Mouse (Mus musculus) c-Kit-positive CD71-negative TER-119-negative erythroid progenitor cells, embryonic 14.5 days (primary cell): Measurements from ENCODE around the gene Ccdc47.
"Not testable (repeated sequence)": the region's sequence is repeated elsewhere in the genome, so short reads cannot be mapped to it uniquely, and the experiment has no call there.

Experiments used
- DNase-seq: peaks from one replicate; pipeline ENCODE4 v3.0.0-alpha.2; 2013; ENCODE audit warnings: low read depth

The Ccdc47 gene

DNA sequence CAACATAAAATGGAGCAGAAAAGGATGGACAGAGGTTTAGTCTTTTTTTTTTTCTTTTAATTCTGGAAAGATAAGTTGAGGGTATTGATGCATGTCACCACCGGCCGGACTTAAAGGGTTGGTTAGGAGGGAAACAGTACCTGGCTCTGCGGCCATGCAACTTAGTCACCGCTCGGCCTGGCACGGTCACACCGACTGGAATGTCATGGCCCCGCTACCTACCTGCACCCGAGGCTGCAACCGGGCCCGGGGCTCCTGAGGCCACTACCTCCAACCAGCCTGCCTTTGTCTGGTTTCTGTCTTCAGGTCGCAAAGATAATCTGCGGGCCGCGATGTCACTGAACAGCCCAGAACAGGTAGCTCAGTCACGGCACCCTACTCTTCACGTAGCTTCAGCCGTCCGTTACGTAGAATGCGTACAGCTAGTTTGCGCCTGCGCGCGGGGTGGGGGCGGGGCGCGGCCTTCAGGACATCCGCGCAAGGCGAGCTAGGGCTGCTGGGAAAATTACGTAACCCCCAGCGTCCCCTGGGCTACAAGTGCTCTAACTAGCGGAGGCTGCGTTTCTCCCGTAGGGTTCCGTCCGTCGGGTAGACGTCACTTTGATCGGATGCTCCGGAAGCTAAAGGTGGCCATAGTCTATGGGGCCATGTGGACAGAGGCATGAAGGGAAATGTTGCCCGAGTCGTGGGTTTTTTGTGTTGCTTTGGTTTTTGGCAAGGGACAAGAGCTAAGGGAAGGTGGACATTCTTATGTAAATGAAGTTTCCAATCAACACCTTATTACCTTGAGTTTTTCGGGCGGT, at the start of gene Ccdc47:
Gene Ccdc47, minus strand, starts transcription at position 418 of the 803 bp plus-strand sequence.
- peak; percentile 95 for DNase-seq

DNA sequence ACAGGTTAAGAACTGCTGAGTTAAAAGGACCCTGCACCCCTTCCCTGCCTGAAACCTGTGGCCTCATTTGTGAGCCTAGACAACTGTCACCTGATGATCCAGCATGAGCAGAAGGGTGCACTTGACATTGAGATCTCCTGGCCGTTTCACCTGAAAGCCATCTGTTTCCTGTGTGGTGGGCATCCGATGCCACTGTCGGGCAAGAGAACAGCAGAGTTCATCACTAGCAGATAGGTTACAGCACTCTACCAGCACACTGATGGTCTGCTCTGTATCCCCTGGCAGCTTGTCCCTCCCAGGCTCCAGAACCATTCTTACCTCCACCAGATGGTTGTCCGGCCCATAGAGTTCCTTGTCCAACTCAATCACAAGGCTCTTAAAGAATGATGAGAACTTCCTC, 49.4 kb upstream of the Ccdc47 start:
- DNase-seq, result no peak

DNA sequence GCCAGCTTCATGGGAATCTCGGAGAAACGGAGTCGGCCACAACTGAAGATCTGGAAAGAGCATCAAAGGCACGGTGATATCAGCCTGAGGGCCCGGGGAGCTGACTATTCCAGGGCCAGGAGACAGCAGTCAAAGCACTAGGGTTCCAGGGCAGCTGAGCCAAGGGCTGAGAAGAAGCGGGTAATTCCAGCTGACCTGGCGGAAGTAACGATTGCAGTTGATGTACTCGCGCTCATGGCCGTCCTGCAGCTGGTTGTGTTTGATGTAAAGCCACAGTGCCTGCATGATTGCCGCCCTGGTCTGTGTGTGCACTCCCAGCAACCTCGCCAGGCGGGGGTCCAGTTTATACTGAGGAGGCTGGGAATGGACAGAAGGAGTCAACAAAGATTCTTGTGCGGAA, 48.8 kb upstream of the Ccdc47 start:
- no peak for DNase-seq

DNA sequence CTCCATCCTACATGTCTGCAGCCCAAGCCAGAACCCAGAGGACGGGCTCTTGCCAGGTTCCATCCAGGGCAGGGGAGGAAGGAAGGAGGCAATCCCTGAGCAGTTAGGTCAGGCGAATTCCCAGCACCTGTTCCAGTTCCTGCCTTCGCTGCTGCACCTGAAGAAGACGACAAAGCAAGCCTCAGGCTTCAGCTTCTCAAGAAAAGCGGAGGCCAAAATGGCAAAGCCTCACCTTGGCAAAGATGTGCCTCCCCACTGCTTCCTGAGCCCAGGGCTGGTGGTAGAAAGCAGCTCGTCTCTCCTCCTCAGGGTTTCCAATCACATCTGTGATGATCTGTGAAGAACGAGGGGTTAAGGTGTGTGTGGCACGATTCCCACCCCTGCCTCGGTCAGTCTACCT, 47.8 kb upstream of the Ccdc47 start:
- no peak for DNase-seq

DNA sequence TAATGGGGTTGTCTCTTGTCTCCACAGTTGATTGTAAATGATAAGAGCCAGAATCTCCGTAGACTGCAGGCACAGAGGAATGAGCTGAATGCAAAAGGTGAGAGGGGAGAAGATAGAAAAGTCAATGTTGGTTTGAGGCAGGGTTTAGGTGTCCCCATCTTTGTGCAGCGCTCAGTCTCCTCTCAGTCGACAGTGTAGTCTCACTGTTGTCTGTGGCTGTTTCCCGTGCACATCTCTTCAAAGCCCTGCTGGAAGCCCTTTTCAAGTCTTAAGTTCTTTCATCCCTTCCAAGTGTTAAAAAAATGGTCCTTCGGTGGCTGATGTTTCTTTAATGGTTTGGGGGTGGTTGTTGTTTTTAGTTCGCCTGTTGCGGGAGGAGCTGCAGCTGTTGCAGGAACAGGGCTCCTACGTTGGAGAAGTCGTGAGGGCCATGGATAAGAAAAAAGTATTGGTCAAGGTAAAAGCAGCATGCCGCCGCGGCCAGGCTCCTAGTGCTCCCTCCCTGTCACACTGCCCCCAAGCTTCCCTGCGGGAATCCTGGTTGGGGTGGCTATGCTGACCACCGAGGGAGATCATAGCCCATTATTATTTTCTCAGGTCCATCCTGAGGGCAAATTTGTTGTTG, 44.8 kb upstream of the Ccdc47 start:
- no peak for DNase-seq

DNA sequence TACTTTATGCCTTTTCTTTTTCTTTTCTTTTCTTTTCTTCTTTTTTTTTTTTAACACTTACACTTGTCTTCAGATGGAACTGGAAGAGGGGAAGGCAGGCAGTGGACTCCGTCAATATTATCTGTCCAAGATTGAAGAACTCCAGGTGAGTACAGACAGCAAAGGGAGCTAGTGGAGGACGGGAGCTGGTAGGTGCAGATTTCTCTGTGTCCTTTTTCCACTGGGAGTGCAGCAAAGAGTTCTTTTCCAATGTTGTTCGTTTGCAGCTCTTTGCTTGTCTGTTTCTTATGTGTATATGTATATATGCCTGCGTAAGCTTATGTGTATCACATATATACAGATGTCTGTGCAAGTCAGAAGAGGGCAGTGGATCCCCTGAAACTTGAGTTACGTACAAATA, 40.6 kb upstream of the Ccdc47 start:
- DNase-seq, result no peak

DNA sequence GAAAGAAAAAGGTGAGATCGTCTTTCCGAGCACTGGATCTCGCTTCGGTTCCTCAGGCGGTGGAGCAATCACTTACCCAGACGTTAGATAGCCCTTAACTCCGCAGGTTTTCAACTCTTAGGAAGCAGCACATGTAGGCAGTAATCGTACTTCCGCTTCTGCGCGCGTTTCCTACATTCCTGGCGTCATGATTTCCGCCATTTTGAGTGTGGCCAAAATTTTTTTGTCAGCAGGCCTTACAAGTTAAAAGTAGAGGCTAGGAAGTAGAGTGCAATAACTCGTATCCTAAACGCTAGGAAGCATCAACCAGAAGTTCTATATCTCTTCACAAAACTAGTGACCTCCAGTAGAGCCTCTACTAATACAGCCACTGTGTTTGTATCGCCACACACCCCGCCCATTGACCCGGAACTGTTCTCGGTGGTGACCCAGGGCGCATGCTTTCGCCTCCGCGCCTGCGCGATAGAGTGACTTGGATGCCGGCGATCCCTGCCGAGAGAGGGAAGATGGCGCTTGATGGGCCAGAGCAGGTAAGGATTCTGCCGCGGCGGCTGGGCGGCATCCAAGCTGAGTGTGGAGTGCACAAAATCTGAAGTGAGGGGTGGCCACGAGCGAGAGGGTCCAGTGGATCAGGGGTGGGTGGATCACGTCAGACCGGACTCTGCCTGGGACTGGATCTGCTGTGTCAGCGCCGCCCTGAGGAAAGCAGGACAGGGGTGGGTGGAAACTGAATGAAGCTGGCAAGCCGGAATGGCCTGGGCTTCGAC, 39.7 kb upstream of the Ccdc47 start, which contains the start of the genes Ftsj3 and Psmc5:
Gene Ftsj3, minus strand, starts transcription at position 395 of the 767 bp plus-strand sequence.
Gene Psmc5, plus strand, starts transcription at position 470 of the 767 bp plus-strand sequence.
- peak; percentile 96 for DNase-seq

DNA sequence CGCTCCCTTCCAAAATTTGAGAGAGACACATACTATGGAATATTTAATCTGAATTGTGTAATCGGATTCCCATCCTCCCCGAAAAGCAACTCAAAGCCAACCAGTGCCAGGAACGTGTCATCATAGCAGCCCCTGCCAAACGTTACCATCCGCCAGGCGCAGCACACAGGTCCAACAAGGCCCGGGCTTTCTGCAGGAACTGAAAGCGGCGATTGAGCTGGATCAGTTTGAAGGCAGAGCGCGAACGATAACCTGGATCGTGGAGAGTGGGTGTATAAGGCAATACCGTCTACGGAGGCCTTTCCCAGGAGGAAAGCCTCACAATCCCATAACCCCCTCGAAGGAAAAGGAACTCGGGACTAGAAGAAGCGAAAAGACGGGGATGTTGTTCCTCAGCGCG, 39.0 kb upstream of the Ccdc47 start:
- DNase-seq, result peak; percentile 12

DNA sequence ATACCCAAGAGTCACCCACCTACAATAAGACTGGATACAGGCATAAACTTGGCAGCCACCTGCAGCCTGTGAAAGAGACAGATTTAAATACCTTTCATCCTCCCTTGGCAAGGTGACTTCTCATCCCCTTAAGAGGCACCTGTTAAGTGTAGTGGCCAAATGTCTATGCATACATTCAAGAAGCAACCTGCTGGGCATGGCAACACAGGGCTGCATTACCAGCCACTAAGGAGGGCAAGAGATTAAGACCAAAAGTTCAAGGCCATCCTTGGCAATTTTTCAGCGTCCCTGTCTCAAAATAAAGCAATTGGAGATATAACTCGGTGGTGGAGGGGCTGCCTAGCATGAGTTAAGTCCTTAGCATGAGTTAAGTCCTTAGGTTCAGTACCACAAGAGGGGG, 38.6 kb upstream of the Ccdc47 start:
- no peak for DNase-seq

DNA sequence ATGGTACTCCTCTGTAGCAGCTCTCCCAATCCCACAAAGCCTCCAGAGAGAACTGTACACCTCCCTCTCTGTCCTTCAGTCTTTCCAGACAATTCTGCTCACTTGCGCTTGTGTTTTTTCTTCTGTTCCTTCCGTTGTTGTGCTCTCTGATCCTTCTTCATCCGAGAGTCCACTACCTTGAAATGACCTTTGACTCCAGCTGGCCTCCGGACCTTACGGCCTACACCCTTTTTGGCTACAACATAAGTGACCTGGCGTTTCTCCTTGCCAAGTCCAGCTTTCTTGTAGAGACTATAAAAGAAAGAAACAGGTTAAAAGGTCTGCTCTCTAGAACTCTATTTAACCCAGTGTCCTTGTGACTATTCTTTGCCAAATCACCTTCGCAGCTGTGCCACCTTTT, 33.2 kb upstream of the Ccdc47 start:
- no peak for DNase-seq

DNA sequence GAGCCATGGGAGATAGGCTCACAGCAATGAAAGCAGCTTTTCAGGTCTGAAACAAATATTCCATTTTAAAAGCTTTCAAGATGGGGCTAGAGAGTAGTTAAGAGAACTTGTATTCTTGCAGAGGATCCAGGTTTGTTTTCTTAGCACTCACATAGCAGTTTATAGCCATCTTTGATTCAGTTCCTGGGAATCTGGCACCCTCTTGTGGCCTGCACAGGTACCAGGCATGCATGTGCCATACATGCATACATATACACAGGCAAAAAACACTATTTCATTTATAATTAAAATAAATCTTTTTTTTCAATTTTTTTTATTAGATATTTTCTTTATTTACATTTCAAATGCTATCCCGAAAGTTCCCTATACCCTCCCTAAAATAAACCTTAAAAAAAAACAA, 30.7 kb upstream of the Ccdc47 start:
- no peak for DNase-seq

DNA sequence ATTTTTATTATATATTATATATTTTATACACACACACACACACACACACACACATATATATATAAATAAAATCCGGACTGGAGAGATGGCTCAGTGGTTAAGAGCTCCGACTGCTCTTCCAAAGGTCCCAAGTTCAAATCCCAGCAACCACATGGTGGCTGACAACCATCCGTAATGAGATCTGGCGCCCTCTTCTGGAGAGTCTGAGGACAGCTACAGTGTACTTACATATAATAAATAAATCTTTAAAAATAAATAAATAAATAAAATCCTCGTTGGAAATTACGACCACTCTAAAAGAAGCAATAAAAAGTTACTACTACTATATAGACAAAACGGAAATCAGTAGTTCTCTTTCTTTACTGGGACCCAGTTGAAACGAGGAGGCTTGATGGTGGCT, 17.8 kb upstream of the Ccdc47 start:
- DNase-seq, result not testable (repeated sequence)

DNA sequence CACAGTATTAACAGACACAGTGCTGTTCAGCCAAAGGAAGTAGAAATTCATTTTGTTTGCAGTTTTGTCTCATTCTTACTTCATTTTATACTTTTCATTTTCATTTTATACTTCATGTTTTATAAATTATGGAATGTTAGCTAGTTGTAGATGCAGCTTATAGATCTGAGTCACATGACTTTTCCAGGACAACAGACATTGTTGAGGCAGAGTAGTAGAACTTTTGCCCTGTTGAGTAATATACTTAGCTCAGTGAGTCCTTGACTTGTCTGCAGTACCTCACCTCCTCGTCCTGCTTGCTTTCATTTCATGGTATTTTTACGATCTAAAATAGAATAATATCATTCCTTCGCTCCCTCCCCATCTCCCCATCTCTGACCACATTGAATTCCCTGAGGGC, 4.5 kb upstream of the Ccdc47 start:
- DNase-seq, result no peak

DNA sequence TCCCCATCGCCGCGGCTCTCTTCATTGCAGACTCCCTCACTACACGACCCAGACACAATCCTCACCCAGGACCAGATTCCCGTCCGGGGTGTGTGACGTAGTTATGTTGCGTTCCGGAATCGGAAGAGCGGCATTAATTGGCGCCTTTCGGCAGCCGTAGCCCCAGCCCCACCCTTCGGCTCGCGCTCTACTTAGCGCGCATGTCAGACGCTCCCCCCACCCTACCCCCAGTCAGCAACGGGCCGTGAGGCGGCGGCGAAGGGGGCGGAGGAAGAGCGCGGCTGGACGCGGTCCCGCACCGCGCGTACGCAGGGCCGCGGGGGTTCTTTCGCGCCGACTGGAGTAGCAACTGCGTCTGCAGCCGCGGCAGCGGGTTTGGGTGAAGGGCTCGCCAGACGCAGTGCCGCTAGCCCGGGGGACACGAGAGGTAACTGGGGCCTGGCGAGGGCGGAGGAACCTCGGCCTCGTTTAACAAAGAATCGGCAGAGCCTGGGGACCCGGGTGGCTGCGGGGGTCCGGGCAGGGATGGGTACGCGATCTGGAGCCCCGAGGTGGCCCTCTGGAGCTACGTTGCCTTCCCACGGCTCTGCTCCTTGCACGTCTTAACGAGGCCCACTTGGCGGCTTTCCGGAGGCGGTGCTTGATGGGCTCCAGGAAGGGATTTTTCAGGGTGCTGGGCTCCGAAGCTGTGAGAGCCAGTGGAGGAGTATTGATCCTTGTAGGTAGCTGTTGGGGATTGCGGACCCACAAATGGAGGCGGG, 766 bp upstream of the Ccdc47 start, which contains the start of gene Ddx42:
Gene Ddx42, plus strand, starts transcription at position 197 of the 761 bp plus-strand sequence.
- peak; percentile 92 for DNase-seq

DNA sequence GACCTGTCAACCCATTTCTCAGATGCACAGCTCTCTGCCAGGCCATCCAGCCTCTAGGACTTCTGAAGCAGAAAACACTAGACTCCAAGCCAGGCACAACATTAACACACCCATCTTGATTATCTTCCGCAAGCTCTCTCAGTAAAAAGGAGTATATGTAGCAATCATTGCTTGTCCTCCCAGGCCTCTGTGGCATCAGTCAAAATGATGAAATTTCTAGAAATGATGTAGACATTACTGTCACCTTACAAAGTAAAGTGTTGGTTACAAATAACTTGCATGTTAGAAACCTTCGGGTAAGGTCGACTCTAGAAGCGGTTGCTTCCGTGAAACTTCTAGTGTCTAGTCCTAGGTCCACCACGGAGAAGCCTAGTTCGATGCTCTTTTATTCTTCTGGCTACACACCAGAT, 689 bp downstream of the Ccdc47 start:
- no peak for DNase-seq

DNA sequence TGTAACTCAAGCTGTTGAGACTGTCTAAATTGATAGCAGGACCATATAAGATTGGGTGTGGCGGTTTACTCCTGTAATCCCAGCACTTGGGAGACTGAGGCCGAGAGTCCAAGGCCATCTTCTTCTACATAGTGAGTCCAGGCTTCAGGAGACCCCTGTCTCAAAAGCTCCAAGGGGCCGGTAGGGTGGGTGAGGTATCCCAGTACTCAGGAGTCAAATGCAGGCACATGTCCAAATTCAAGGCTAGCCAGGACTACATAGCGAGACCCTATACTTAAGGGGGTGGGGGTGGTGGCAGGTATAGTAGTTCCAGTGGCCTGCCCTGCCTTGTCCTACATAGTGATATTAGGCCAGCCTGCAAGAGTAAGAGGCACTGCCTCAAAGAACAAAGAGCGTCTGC, 1.3 kb downstream of the Ccdc47 start:
- DNase-seq, result no peak

DNA sequence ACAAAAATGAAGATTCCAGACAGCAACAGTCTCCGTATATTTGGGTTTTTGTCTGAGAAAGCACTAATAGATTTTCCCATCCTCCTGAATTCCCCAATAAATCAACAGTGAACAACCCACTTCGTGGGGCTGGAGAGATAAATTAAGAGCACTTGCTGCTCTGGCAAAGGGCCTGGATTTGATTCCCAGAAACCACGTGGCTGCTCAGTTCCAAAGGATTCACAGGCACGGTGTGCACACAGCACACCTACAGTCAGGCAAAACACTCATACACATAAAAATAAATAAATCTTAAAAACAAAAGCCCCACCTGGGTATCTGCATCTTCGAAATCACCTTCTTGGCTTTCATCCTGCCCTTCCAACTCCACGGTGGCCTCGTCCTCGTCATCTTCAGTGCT, 3.4 kb downstream of the Ccdc47 start:
- no peak for DNase-seq

DNA sequence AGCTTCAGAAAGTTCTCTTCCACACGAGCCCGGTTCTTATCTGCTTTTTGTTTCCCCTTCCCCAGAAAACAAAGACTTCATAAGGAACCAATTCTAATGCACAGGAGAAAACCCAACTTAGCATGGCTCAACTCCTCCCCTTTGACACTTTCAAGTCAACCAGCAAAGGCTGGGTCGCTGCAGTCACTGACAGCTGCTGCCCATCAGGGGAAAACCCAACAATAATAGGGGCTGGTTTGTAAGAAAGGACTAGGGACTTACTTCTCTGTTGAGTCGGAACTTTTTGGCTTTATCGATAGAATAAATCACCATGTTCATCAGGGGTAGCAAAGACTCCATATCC, 14.1 kb downstream of the Ccdc47 start, which contains the start of gene Strada:
Gene Strada, minus strand, starts transcription at position 46 of the 343 bp plus-strand sequence.
- DNase-seq, result no peak

DNA sequence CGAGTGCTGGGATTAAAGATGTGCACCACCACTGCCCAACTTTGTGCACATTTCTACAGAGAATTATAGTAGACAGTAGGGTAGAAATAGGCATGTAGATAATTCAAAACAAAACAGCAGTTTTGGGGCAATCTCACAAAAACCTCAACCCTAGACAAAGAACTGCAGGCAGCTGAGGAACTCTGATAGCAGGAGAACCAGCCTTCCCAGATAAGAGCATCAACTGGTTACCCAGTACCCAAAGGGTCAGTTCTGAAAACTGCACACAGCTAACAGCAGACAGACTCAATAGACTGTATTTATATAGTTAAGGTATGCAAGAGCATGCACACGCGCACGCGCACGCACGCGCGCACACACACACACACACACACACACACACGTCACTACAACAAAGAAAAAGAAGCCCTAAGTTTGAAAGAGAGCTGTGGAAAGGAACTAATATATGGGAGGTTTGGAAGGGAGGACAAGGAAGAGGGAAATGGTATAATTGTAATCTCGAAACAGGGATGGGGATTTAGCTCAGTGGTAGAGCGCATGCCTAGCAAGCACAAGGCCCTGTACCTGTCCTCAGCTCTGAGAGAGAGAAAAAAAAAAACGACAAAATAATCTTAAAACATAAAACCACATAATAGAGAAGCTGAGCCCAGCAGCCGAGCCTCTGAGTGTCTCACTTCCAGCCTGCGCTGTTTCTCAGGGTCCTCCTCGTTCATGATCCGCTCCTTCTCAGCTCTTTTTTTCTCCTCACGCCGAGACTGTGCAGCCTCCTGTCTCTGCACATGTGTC, 14.6 kb downstream of the Ccdc47 start:
- no peak for DNase-seq

DNA sequence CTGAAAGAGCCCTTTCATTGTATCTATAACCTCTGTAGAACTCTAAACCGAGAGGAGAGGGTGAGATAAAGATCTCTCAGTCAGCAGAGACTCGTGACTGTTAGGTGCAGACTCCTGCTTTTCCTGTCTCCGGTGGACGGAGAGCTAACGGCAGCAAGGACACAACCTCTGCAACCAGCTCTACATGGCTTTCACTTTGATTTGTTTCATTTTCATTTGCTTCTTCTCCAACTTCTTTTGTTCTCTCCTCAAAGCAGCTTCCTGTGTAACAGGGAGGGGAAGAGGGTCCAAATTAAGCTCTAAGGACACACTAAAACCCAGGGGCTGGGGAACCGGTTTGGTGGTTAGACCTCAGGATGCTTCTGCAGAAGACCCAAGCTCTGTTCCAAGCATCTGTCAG, 15.4 kb downstream of the Ccdc47 start:
- no peak for DNase-seq

DNA sequence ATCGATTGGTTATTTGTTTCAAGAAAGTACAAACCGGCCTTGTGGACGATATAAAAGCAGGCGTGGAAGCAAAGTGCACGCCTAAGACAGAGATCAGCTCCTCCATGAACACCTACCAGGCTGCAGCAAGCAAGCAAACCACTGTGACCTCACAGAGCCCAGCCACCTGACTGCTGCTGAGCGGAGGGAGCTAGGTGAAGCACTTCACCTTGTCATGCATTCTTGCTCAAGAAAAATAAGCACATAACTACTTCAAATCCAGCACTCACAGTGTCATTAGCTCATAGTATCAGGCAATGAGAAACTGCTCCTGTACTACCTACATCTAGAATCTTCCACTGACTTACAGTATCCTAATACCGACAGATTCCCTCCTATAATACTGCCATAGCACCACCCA, 16.1 kb downstream of the Ccdc47 start:
- not testable (repeated sequence) for DNase-seq
